Mouse (Mus musculus) hindbrain, embryonic 11.5 days (tissue): ENCODE results near the gene Pex11b. TPM values are rescaled to one million over a fixed set of nuclear protein-coding genes. Genes with fewer than 3 reads are reported as not detected.
A peak's percentile ranks its signal among the peaks of the same experiment; 100 is the strongest.

Experiments
- ATAC-seq: fragments of 200-750 bp; cut with Nextera tagmentation; 2 replicates; pipeline ENCODE4 v1.8.0; 2017; ENCODE audit warnings: mild to moderate bottlenecking, moderate TSS enrichment, moderate library complexity; ENCODE audit not compliant: low FRiP score
- DNase-seq: peaks from one replicate; pipeline ENCODE4 v3.0.0-alpha.2; 2015; ENCODE audit warnings: low spot score
- H3K27ac ChIP-seq: fragments of 300-500 bp; sonication (generic); 2 replicates; pipeline ENCODE4 v1.5.1; 2014; ENCODE audit warnings: mild to moderate bottlenecking, low read depth, low read length
- H3K27me3 ChIP-seq: fragments of 300-500 bp; sonication (generic); 2 replicates; pipeline ENCODE4 v1.6.1; 2014; ENCODE audit warnings: mild to moderate bottlenecking, low read length, moderate library complexity, mixed read lengths; ENCODE audit not compliant: control insufficient read depth, insufficient read depth
- H3K36me3 ChIP-seq: fragments of 300-500 bp; sonication (generic); 2 replicates; pipeline ENCODE4 v1.6.1; 2014; ENCODE audit warnings: mild to moderate bottlenecking, low read length, moderate library complexity, mixed read lengths; ENCODE audit not compliant: control insufficient read depth, insufficient read depth
- H3K4me1 ChIP-seq: fragments of 300-500 bp; sonication (generic); replicated peaks from 2 replicates; pipeline ENCODE4 v1.6.1; 2014; ENCODE audit warnings: low read length, mixed read lengths; ENCODE audit not compliant: control insufficient read depth, insufficient read depth
- H3K4me2 ChIP-seq: fragments of 300-500 bp; sonication (generic); replicated peaks from 2 replicates; pipeline ENCODE4 v1.6.1; 2014; ENCODE audit warnings: mild to moderate bottlenecking, low read depth, low read length
- H3K4me3 ChIP-seq: fragments of 300-500 bp; sonication (generic); 2 replicates; pipeline ENCODE4 v1.5.1; 2014; ENCODE audit warnings: low read depth, low read length
- H3K9ac ChIP-seq: fragments of 300-500 bp; sonication (generic); 2 replicates; pipeline ENCODE4 v1.6.1; 2014; ENCODE audit warnings: low read depth, low read length
- H3K9me3 ChIP-seq: fragments of 300-500 bp; sonication (generic); 2 replicates; pipeline ENCODE4 v1.6.1; 2016; ENCODE audit warnings: low read length; ENCODE audit not compliant: control insufficient read depth
- WGBS: fragments of 180-500 bp; shearing (Covaris S2); extraction: QIAGEN DNeasy Blood & Tissue Kit; methylation state at CpG from one replicate; pipeline ENCODE4 v1.1.7; 2014; 5-methylcytosine and 5-hydroxymethylcytosine counted together
- polyA plus RNA-seq: library from polyadenylated mRNA; unstranded; fragments of >200 nt; fragmentation: Nextera tagmentation; extraction: Ambion mirVana; gene quantifications from 2 replicates; pipeline ENCODE4 v1.2.1, GENCODE M21; 2014

Gene Pex11b
- polyA plus RNA-seq, 1 experiment from 2014 or later = 42.8 TPM

DNA sequence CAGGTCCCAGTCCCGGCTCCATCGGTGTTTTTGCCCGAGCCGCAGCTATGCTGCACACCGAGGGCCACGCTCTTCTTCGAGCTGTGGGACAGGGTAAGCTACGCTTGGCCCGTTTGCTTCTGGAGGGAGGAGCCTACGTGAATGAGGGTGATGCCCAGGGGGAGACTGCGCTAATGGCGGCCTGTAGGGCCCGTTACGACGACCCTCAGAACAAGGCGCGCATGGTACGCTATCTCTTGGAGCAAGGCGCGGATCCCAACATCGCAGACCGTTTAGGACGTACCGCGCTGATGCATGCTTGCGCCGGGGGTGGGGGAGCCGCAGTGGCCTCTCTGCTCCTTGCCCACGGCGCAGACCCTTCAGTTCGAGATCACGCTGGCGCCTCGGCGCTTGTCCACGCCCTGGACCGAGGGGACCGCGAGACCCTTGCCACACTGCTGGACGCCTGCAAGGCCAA lies 37.7 kb upstream of the Pex11b start:
- no peaks in the 10 kb centered on the region for H3K36me3 ChIP-seq
- ATAC-seq (no peak), DNase-seq (peak; percentile 71)
- WGBS = under 1% methylated on average over 37 of the region's 40 CpGs
- H3K9me3 ChIP-seq = no peaks in the 10 kb centered on the region
- H3K27ac ChIP-seq = peak overlapping the region; percentile 58; the same call in 1 of the 2 replicates
- peaks cover 19% of the 10 kb centered on the region for H3K4me1 ChIP-seq
- H3K4me3 ChIP-seq = peak overlapping the region; percentile 39
- peaks cover 16% of the 10 kb centered on the region; the same call in 1 of the 2 replicates for H3K27me3 ChIP-seq
- peak overlapping the region; percentile 72 for H3K9ac ChIP-seq
- peak overlapping the region; percentile 90 for H3K4me2 ChIP-seq

- peak overlapping the region; percentile 39 for H3K4me3 ChIP-seq
- WGBS = under 1% methylated on average over 54 of the region's 54 CpGs
- peak overlapping the region; percentile 58; the same call in 1 of the 2 replicates for H3K27ac ChIP-seq
- DNase-seq (peak; percentile 82), ATAC-seq (peak; percentile 18; the same call in 1 of the 2 replicates)
- peaks cover 16% of the 10 kb centered on the region; the same call in 1 of the 2 replicates for H3K27me3 ChIP-seq
- no peaks in the 10 kb centered on the region for H3K36me3 ChIP-seq
- peaks cover 19% of the 10 kb centered on the region for H3K4me1 ChIP-seq
- peak overlapping the region; percentile 90 for H3K4me2 ChIP-seq
- H3K9ac ChIP-seq = peak overlapping the region; percentile 72
- no peaks in the 10 kb centered on the region for H3K9me3 ChIP-seq
These were observed 36.8 kb upstream of the Pex11b start for GRCm38 (mm10) chr3:96598156-96599068.

DNA sequence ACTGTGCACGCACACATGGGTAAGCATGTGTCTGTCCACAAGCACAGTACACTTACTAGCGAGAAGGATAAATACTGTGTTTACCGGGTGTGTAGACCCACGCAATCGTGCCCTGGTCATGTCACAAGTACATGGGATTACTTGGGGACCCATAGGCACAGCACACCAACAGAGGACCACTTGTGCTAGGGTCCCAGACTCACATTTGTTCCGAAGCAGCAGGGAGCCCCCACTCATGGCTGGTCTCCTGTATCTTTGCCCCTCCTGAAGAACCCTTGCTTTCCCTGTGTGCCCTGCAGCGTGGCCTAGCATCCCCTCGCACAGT lies 36.1 kb upstream of the Pex11b start:
- Histone ChIP-seq H3K36me3 (no peaks in the 10 kb centered on the region), H3K9me3 (no peaks in the 10 kb centered on the region), H3K4me2 (peak overlapping the region; percentile 90), H3K9ac (no peak overlapping the region; the same call in 1 of the 2 replicates), H3K4me3 (peak overlapping the region; percentile 39), H3K27me3 (peaks cover 16% of the 10 kb centered on the region; the same call in 1 of the 2 replicates), H3K4me1 (peaks cover 19% of the 10 kb centered on the region), H3K27ac (no peak overlapping the region)
- WGBS = 40% methylated on average over 8 of the region's 8 CpGs
- no peak for DNase-seq
- ATAC-seq = no peak

DNA sequence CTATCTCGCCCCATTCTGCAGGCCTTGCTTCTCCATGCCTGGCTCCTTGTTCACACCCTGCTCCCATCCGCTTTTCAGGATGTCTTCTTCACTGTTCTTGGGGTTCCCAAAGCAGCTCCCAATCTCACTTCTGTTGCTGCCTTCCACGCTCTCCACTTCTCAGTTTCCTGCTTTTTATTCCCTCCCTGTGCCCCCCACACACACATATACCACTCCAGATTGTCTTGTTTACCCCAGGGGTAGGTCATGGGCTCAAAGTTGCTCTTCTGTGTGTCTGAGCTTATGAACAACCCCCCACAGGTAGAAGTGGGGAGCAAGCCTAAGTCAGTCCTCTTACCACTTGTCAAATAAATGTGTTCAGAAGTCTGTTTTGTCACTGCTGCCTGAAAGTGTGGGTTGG lies 35.8 kb upstream of the Pex11b start:
- Histone ChIP-seq H3K27me3 (peaks cover 16% of the 10 kb centered on the region; the same call in 1 of the 2 replicates), H3K4me2 (0 out of 2 replicates have a peak overlapping the region, but pooled peaks have one; percentile 90), H3K4me3 (no peak overlapping the region), H3K36me3 (no peaks in the 10 kb centered on the region), H3K27ac (no peak overlapping the region), H3K9ac (no peak overlapping the region), H3K4me1 (peaks cover 19% of the 10 kb centered on the region), H3K9me3 (no peaks in the 10 kb centered on the region)
- ATAC-seq (no peak), DNase-seq (no peak)
- 64% methylated on average over 3 of the region's 3 CpGs for WGBS

GRCm38 (mm10) chr3:96600639-96601250 lies 34.4 kb upstream of the Pex11b start, which contains the start of gene Lix1l:
Gene Lix1l, plus strand, starts transcription at chr3:96601149.
- Histone ChIP-seq H3K4me1 (peaks cover 19% of the 10 kb centered on the region), H3K27ac (peak within 1 kb of the TSS; percentile 97), H3K9ac (peak within 1 kb of the TSS; percentile 78), H3K9me3 (no peaks in the 10 kb centered on the region), H3K27me3 (peaks cover 14% of the 10 kb centered on the region; the same call in 1 of the 2 replicates), H3K4me2 (peak within 1 kb of the TSS; percentile 61), H3K36me3 (no peaks in the 10 kb centered on the region), H3K4me3 (peak within 1 kb of the TSS; percentile 87)
- ATAC-seq (peak; percentile 93), DNase-seq (peak; percentile 94)
- 2% methylated on average over 25 of the region's 27 CpGs for WGBS

GRCm38 (mm10) chr3:96601251-96601787 lies 33.9 kb upstream of the Pex11b start:
- no peaks in the 10 kb centered on the region for H3K36me3 ChIP-seq
- peak; percentile 66 for ATAC-seq

GRCm38 (mm10) chr3:96601941-96602703 lies 33.1 kb upstream of the Pex11b start:
- 23% methylated on average over 10 of the region's 10 CpGs for WGBS
- H3K4me2 ChIP-seq = peak overlapping the region; percentile 61
- no peaks in the 10 kb centered on the region for H3K36me3 ChIP-seq
- DNase-seq = peak; percentile 24
- H3K27me3 ChIP-seq = peaks cover 2% of the 10 kb centered on the region; the same call in 1 of the 2 replicates
- peak overlapping the region; percentile 97 for H3K27ac ChIP-seq
- ATAC-seq = no peak
- H3K9ac ChIP-seq = peak overlapping the region; percentile 78
- peak overlapping the region; percentile 87 for H3K4me3 ChIP-seq
- no peaks in the 10 kb centered on the region for H3K9me3 ChIP-seq
- peaks cover 10% of the 10 kb centered on the region for H3K4me1 ChIP-seq

More at GRCm38 (mm10) chr3:96601251-96601787, 33.9 kb upstream of the Pex11b start:
- peak overlapping the region; percentile 87 for H3K4me3 ChIP-seq
- peaks cover 9% of the 10 kb centered on the region; the same call in 1 of the 2 replicates for H3K27me3 ChIP-seq
- peaks cover 18% of the 10 kb centered on the region for H3K4me1 ChIP-seq
- DNase-seq = peak; percentile 74
- under 1% methylated on average over 28 of the region's 40 CpGs for WGBS
- H3K9me3 ChIP-seq = no peaks in the 10 kb centered on the region
- H3K27ac ChIP-seq = peak overlapping the region; percentile 97
- H3K4me2 ChIP-seq = peak overlapping the region; percentile 61
- peak overlapping the region; percentile 78 for H3K9ac ChIP-seq

GRCm38 (mm10) chr3:96602704-96603084 lies 32.5 kb upstream of the Pex11b start:
- peak overlapping the region; percentile 61 for H3K4me2 ChIP-seq
- peak overlapping the region; percentile 87 for H3K4me3 ChIP-seq
- H3K27ac ChIP-seq = peak overlapping the region; percentile 97; the same call in 1 of the 2 replicates
- H3K36me3 ChIP-seq = no peaks in the 10 kb centered on the region
- no peaks in the 10 kb centered on the region for H3K9me3 ChIP-seq
- peaks cover 2% of the 10 kb centered on the region; the same call in 1 of the 2 replicates for H3K27me3 ChIP-seq
- 48% methylated on average over 5 of the region's 5 CpGs for WGBS
- H3K4me1 ChIP-seq = peaks cover 4% of the 10 kb centered on the region
- no peak for DNase-seq
- peak overlapping the region; percentile 78 for H3K9ac ChIP-seq
- ATAC-seq = no peak
